Mouse (Mus musculus) forebrain, embryonic 15.5 days (tissue): ENCODE data around the gene Serbp1. TPM values are rescaled to one million over a fixed set of nuclear protein-coding genes. Genes with fewer than 3 reads are reported as not detected.

Source experiments
- ATAC-seq: fragments of 200-750 bp; cut with Nextera tagmentation; replicated peaks from 2 replicates; pipeline ENCODE4 v1.8.0; 2017; ENCODE audit warnings: mild to moderate bottlenecking, moderate TSS enrichment, moderate library complexity
- H3K27ac ChIP-seq: fragments of 300-500 bp; sonication (generic); replicated peaks from 2 replicates; pipeline ENCODE4 v1.5.1; 2015; ENCODE audit warnings: mild to moderate bottlenecking, inconsistent platforms
- H3K27me3 ChIP-seq: fragments of 300-500 bp; sonication (generic); 2 replicates; pipeline ENCODE4 v1.6.1; 2015; ENCODE audit warnings: inconsistent platforms
- H3K36me3 ChIP-seq: fragments of 300-500 bp; sonication (generic); 2 replicates; pipeline ENCODE4 v1.6.1; 2015; ENCODE audit warnings: mild to moderate bottlenecking, inconsistent platforms
- H3K4me1 ChIP-seq: fragments of 300-500 bp; sonication (generic); 2 replicates; pipeline ENCODE4 v1.6.1; 2015; ENCODE audit warnings: inconsistent platforms
- H3K4me2 ChIP-seq: fragments of 300-500 bp; sonication (generic); replicated peaks from 2 replicates; pipeline ENCODE4 v1.6.1; 2015; ENCODE audit warnings: mild to moderate bottlenecking, inconsistent platforms
- H3K4me3 ChIP-seq: fragments of 300-500 bp; sonication (generic); 2 replicates; pipeline ENCODE4 v1.5.1; 2015; ENCODE audit warnings: mild to moderate bottlenecking, inconsistent platforms
- H3K9ac ChIP-seq: fragments of 300-500 bp; sonication (generic); replicated peaks from 2 replicates; pipeline ENCODE4 v1.6.1; 2015; ENCODE audit warnings: mild to moderate bottlenecking, inconsistent platforms
- H3K9me3 ChIP-seq: fragments of 300-500 bp; sonication (generic); 2 replicates; pipeline ENCODE4 v1.6.1; 2016; ENCODE audit warnings: inconsistent platforms
- WGBS: fragments of 180-500 bp; shearing (Covaris S2); methylation state at CpG from one replicate; pipeline ENCODE4 v1.1.7; 2015; ENCODE audit warnings: mixed read lengths; 5-methylcytosine and 5-hydroxymethylcytosine counted together
- polyA plus RNA-seq: library from polyadenylated mRNA; unstranded; fragments of >200 nt; fragmentation: Nextera tagmentation; extraction: Ambion mirVana; gene quantifications from 2 replicates; pipeline ENCODE4 v1.2.1, GENCODE M21; 2015

The Serbp1 gene
- polyA plus RNA-seq, 1 experiment from 2014 or later, result 316 TPM

DNA sequence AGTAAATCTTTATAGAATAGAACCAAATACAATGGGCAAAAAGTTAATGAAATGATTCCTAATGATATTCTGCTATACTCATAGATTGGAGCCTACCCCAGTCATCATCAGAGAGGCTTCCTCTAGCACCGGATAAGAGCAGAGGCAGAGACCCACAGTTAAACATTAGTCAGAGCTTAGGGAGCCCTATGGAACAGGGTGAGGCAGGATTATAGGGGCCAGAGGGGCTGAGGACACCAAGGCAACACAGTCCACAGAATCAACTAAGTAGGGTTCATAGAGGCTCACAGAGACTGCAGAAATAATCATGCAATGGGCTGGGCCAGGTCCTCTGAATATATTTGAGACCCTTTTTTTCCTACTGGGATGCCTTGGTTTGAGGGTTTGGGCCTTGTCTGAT, 76.7 kb downstream of the Serbp1 start:
- Histone ChIP-seq H3K9ac (no peak overlapping the region), H3K4me3 (no peak overlapping the region), H3K27ac (no peak overlapping the region), H3K4me2 (no peak overlapping the region), H3K4me1 (peaks cover 3% of the 10 kb centered on the region; the same call in 1 of the 2 replicates), H3K9me3 (no peaks in the 10 kb centered on the region), H3K36me3 (no peaks in the 10 kb centered on the region), H3K27me3 (no peaks in the 10 kb centered on the region)
- 76% methylated on average over 1 of the region's 1 CpGs for WGBS
- no peak for ATAC-seq

DNA sequence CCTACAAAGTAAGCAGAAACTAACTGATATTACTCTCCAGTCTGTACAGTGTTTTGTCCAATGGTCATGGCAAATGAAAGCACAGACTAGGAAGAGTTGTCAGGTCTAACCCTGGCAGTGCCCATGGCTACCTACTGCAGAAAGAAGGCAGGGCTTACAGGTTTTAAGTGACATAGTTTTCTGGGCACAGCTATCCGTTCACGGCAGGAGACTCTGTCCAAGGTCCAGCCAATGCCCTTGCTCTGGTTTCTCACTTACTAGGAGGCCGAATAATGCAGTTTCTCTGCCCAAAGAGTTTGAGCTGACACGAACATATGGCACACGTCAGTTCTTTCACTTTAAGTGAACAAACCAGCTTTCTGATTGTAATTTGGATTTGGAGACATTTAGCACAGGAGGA, 79.1 kb downstream of the Serbp1 start:
- Histone ChIP-seq H3K9ac (no peak overlapping the region), H3K9me3 (no peaks in the 10 kb centered on the region), H3K4me3 (no peak overlapping the region), H3K27ac (no peak overlapping the region), H3K36me3 (no peaks in the 10 kb centered on the region), H3K27me3 (no peaks in the 10 kb centered on the region), H3K4me1 (peaks cover 3% of the 10 kb centered on the region; the same call in 1 of the 2 replicates), H3K4me2 (no peak overlapping the region)
- no peak; the same call in 1 of the 2 replicates for ATAC-seq
- WGBS, result 58% methylated on average over 5 of the region's 5 CpGs

DNA sequence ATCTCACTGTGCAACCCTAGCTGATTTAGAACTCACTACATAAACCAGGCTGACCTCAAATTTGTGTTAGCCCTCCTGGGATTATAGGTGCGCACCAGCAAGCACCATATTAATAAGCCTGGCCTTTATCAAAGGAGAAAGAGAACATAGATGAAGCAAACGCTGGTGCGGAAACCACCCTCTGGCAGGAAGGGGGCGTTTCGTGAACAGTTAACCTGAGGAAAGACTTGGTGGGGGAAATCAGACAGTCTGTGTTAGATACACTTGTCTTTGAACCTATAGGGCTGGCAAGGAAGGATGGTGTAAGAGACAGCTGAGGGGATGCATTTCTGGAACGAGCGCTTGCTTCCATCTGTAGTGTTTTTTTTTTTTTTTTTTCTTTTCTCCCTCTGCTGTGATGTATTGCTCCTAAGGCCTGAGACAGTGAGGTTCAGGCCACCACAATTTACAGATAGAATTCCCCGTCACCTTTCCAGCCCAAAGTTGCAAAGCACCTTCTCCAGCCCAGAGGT, 79.9 kb downstream of the Serbp1 start:
- Histone ChIP-seq H3K4me3 (no peak overlapping the region), H3K27me3 (no peaks in the 10 kb centered on the region), H3K27ac (peak overlapping the region; percentile 54; the same call in 1 of the 2 replicates), H3K4me2 (no peak overlapping the region), H3K36me3 (no peaks in the 10 kb centered on the region), H3K9ac (no peak overlapping the region), H3K9me3 (no peaks in the 10 kb centered on the region), H3K4me1 (peaks cover 3% of the 10 kb centered on the region; the same call in 1 of the 2 replicates)
- peak; percentile 63; the same call in 1 of the 2 replicates for ATAC-seq
- 73% methylated on average over 8 of the region's 8 CpGs for WGBS

DNA sequence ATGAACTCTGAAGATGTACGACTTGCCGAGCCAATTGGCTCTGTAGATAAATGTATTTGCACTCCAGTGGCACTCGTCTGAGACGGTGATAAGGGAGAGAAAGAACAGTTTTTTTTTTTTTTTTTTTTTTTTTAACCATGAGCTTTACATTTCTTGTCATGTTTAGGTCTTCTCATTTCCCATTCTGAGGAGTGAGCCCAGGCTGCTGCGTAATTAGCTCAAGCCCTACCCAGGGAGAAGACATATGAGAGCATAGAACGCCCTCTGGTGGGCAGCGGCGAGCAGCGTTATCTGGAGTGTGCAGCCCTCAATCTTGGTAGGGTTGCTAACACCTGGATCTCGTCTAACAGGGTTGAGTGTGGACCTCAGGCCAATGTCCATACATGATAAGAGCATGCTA, 80.5 kb downstream of the Serbp1 start:
- Histone ChIP-seq H3K4me2 (no peak overlapping the region), H3K9ac (no peak overlapping the region), H3K27me3 (no peaks in the 10 kb centered on the region), H3K4me1 (peaks cover 3% of the 10 kb centered on the region; the same call in 1 of the 2 replicates), H3K9me3 (no peaks in the 10 kb centered on the region), H3K27ac (0 out of 2 replicates have a peak overlapping the region, but pooled peaks have one; percentile 54), H3K4me3 (no peak overlapping the region), H3K36me3 (no peaks in the 10 kb centered on the region)
- ATAC-seq, result peak; percentile 86
- 33% methylated on average over 10 of the region's 10 CpGs for WGBS

DNA sequence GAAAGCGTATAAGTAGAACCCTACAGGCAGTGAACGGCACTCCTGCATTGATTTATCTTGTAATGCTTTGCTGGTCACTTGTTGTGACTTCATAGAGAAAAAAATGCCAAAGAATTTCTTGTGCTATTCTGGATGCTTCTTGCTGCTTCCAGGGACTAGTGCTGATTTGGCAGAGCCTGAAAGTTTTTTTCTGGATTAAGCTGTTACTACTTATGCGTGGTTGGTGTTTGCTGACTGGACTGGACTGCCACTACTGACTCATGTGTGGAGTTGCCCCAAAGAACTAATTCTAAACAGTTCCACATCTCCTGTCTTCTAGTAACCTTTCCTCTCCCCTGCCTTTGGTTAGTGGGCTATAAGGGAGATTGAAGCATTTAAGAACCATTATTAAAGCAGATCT, 85.8 kb downstream of the Serbp1 start:
- Histone ChIP-seq H3K9ac (no peak overlapping the region), H3K4me2 (no peak overlapping the region), H3K27ac (no peak overlapping the region), H3K4me1 (no peaks in the 10 kb centered on the region), H3K4me3 (no peak overlapping the region), H3K36me3 (no peaks in the 10 kb centered on the region), H3K9me3 (no peaks in the 10 kb centered on the region), H3K27me3 (no peaks in the 10 kb centered on the region)
- ATAC-seq, result no peak
- WGBS, result 91% methylated on average over 3 of the region's 3 CpGs

DNA sequence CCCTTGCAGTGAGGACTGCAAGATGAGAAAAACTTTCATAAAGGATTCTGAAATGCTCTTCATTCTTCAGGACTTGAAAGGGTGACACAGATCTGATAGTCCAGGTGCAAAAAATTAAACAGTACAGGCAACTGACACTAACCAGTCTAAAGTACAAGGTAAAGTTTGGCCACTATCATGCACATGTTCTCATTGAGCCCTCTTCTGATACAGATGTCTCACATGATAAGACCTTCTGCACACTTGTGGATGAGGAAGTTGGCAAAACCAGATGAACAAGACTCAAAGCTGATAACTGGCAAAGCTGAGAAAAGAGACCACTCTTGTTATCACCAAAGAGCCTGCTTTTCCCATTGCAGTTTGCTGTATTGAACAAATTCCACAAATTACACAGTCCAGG, 100.0 kb downstream of the Serbp1 start:
- Histone ChIP-seq H3K4me1 (no peaks in the 10 kb centered on the region), H3K4me3 (no peak overlapping the region)
- no peak for ATAC-seq

DNA sequence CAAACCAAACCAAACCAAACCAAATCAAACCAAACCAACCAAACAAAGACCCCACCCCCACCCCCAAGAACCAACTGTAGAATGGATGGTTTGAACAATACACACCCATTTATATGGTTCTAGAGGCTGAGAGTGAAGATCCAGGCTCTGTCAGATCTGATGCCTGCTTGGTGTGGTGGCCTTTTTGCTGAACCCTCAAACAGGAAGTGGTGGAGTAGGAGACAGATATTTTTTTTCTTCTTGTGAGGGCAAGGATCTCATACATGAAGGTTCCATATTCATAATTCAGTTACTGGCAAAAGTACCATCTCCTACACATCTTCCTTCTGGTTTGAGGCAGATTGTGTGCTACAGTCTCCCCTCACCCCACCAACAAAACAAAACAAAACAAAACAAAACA, 101.5 kb downstream of the Serbp1 start:
- H3K9ac ChIP-seq, result no peak overlapping the region

More for the DNA sequence above, 100.0 kb downstream of the Serbp1 start:
- no peak overlapping the region for H3K4me2 ChIP-seq
- H3K9me3 ChIP-seq, result no peaks in the 10 kb centered on the region
- H3K27me3 ChIP-seq, result no peaks in the 10 kb centered on the region
- H3K27ac ChIP-seq, result no peak overlapping the region
- no peak overlapping the region for H3K9ac ChIP-seq
- no peaks in the 10 kb centered on the region for H3K36me3 ChIP-seq

More for the DNA sequence above, 101.5 kb downstream of the Serbp1 start:
- Histone ChIP-seq H3K27me3 (no peaks in the 10 kb centered on the region), H3K9me3 (no peaks in the 10 kb centered on the region), H3K4me1 (no peaks in the 10 kb centered on the region), H3K36me3 (no peaks in the 10 kb centered on the region), H3K4me2 (no peak overlapping the region), H3K4me3 (no peak overlapping the region), H3K27ac (no peak overlapping the region)
- ATAC-seq, result no peak

Other genes with a start within 250 kb of the Serbp1 start
- gene Gadd45a, start 200.7 kb upstream of the Serbp1 start, polyA plus RNA-seq, result 9.7 and 10.9 TPM in 2 replicates
- gene Il12rb2, start 138.0 kb downstream of the Serbp1 start, polyA plus RNA-seq, result 0.10 TPM in 1 of 2 replicates, not detected in the other